Mouse (Mus musculus): Measurements from ENCODE around the gene Cgrrf1. TPM values are rescaled to one million over a fixed set of nuclear protein-coding genes. Genes with fewer than 3 reads are reported as not detected.

Cgrrf1 gene
- total RNA-seq, 1 experiment, result 6.6 TPM

GRCm38 (mm10) chr14:46839326-46839725 is 7.4 kb downstream of the Cgrrf1 start:
- no peak for DNase-seq (ENCODE audit: low read depth, low spot score)
- TF ChIP-seq MAFK (IDR thresholded peaks at IDR 0.05; ENCODE audit: insufficient read depth, low read depth, low read length) (no peak), HCFC1 (IDR thresholded peaks at IDR 0.05; ENCODE audit: borderline replicate concordance, insufficient read depth, low read length) (no peak), ZNF384 (IDR thresholded peaks at IDR 0.05; ENCODE audit: low read depth, low read length) (no peak), ZC3H11A (IDR thresholded peaks at IDR 0.05; ENCODE audit: borderline replicate concordance, low read depth, low read length) (no peak), CHD2 (IDR thresholded peaks at IDR 0.05; ENCODE audit: low read depth, low read length) (no peak)

GRCm38 (mm10) chr14:46845706-46846105 is 13.8 kb downstream of the Cgrrf1 start:
- in situ Hi-C loops (cut with MboI; ENCODE audit: low sequenced_read_pairs in 2 of 2, unreplicated experiment in 2 of 2), result no loop called here
- TF ChIP-seq MAFK (IDR thresholded peaks at IDR 0.05; ENCODE audit: insufficient read depth, low read depth, low read length), result no peak
- no peak for TF ChIP-seq HCFC1 (IDR thresholded peaks at IDR 0.05; ENCODE audit: borderline replicate concordance, insufficient read depth, low read length)
- no peak for TF ChIP-seq ZC3H11A (IDR thresholded peaks at IDR 0.05; ENCODE audit: borderline replicate concordance, low read depth, low read length)
- no peak for TF ChIP-seq CHD2 (IDR thresholded peaks at IDR 0.05; ENCODE audit: low read depth, low read length)
- TF ChIP-seq ZNF384 (IDR thresholded peaks at IDR 0.05; ENCODE audit: low read depth, low read length), result no peak
- no peak for DNase-seq (ENCODE audit: low read depth, low spot score)
- H3K9me3 ChIP-seq (ENCODE audit: control insufficient read depth, insufficient read depth, low read depth, low read length), result no peaks in the 10 kb centered on the region
- H3K36me3 ChIP-seq (ENCODE audit: control insufficient read depth, insufficient read depth, low read length, poor library complexity, severe bottlenecking), result peaks cover 2% of the 10 kb centered on the region; the same call in 1 of the 2 replicates
- no peaks in the 10 kb centered on the region for H3K4me1 ChIP-seq (ENCODE audit: control insufficient read depth in 2 of 2, insufficient read depth in 2 of 2, low read length in 2 of 2, poor library complexity in 1 of 2)
- no peak overlapping the region for H3K4me3 ChIP-seq (ENCODE audit: insufficient read depth in 1 of 2, low read depth in 1 of 2, low read length in 2 of 2, poor library complexity in 1 of 2, severe bottlenecking in 1 of 2)
- H3K9ac ChIP-seq (ENCODE audit: insufficient read depth, low read depth, low read length, poor library complexity, severe bottlenecking), result no peak overlapping the region
- no peak overlapping the region for H3K27ac ChIP-seq (ENCODE audit: insufficient read depth, low read depth, low read length, poor library complexity, severe bottlenecking)

More at GRCm38 (mm10) chr14:46839326-46839725, 7.4 kb downstream of the Cgrrf1 start:
- Histone ChIP-seq H3K4me1 (ENCODE audit: control insufficient read depth in 2 of 2, insufficient read depth in 2 of 2, low read length in 2 of 2, poor library complexity in 1 of 2) (no peaks in the 10 kb centered on the region), H3K4me3 (ENCODE audit: insufficient read depth in 1 of 2, low read depth in 1 of 2, low read length in 2 of 2, poor library complexity in 1 of 2, severe bottlenecking in 1 of 2) (no peak overlapping the region), H3K27ac (ENCODE audit: insufficient read depth, low read depth, low read length, poor library complexity, severe bottlenecking) (no peak overlapping the region), H3K9me3 (ENCODE audit: control insufficient read depth, insufficient read depth, low read depth, low read length) (no peaks in the 10 kb centered on the region), H3K9ac (ENCODE audit: insufficient read depth, low read depth, low read length, poor library complexity, severe bottlenecking) (no peak overlapping the region), H3K36me3 (ENCODE audit: control insufficient read depth, insufficient read depth, low read length, poor library complexity, severe bottlenecking) (peaks cover 2% of the 10 kb centered on the region; the same call in 1 of the 2 replicates)
- in situ Hi-C loops (cut with MboI; ENCODE audit: low sequenced_read_pairs in 2 of 2, unreplicated experiment in 2 of 2), result no loop called here

- Histone ChIP-seq H3K4me3 (ENCODE audit: insufficient read depth in 1 of 2, low read depth in 1 of 2, low read length in 2 of 2, poor library complexity in 1 of 2, severe bottlenecking in 1 of 2) (no peak overlapping the region), H3K9ac (ENCODE audit: insufficient read depth, low read depth, low read length, poor library complexity, severe bottlenecking) (no peak overlapping the region), H3K4me1 (ENCODE audit: control insufficient read depth in 2 of 2, insufficient read depth in 2 of 2, low read length in 2 of 2, poor library complexity in 1 of 2) (no peaks in the 10 kb centered on the region), H3K27ac (ENCODE audit: insufficient read depth, low read depth, low read length, poor library complexity, severe bottlenecking) (no peak overlapping the region), H3K9me3 (ENCODE audit: control insufficient read depth, insufficient read depth, low read depth, low read length) (no peaks in the 10 kb centered on the region), H3K36me3 (ENCODE audit: control insufficient read depth, insufficient read depth, low read length, poor library complexity, severe bottlenecking) (no peaks in the 10 kb centered on the region)
- no peak for DNase-seq (ENCODE audit: low read depth, low spot score)
- TF ChIP-seq CHD2 (IDR thresholded peaks at IDR 0.05; ENCODE audit: low read depth, low read length) (no peak), ZNF384 (IDR thresholded peaks at IDR 0.05; ENCODE audit: low read depth, low read length) (no peak), ZC3H11A (IDR thresholded peaks at IDR 0.05; ENCODE audit: borderline replicate concordance, low read depth, low read length) (no peak), HCFC1 (IDR thresholded peaks at IDR 0.05; ENCODE audit: borderline replicate concordance, insufficient read depth, low read length) (no peak), MAFK (IDR thresholded peaks at IDR 0.05; ENCODE audit: insufficient read depth, low read depth, low read length) (no peak)
- in situ Hi-C loops (cut with MboI; ENCODE audit: low sequenced_read_pairs in 2 of 2, unreplicated experiment in 2 of 2), result no loop called here
These were observed 16.2 kb downstream of the Cgrrf1 start for GRCm38 (mm10) chr14:46848063-46848590.

GRCm38 (mm10) chr14:46848736-46849135 is 16.8 kb downstream of the Cgrrf1 start:
- Histone ChIP-seq H3K36me3 (ENCODE audit: control insufficient read depth, insufficient read depth, low read length, poor library complexity, severe bottlenecking) (no peaks in the 10 kb centered on the region), H3K4me1 (ENCODE audit: control insufficient read depth in 2 of 2, insufficient read depth in 2 of 2, low read length in 2 of 2, poor library complexity in 1 of 2) (no peaks in the 10 kb centered on the region), H3K9me3 (ENCODE audit: control insufficient read depth, insufficient read depth, low read depth, low read length) (no peaks in the 10 kb centered on the region), H3K4me3 (ENCODE audit: insufficient read depth in 1 of 2, low read depth in 1 of 2, low read length in 2 of 2, poor library complexity in 1 of 2, severe bottlenecking in 1 of 2) (no peak overlapping the region), H3K27ac (ENCODE audit: insufficient read depth, low read depth, low read length, poor library complexity, severe bottlenecking) (no peak overlapping the region), H3K9ac (ENCODE audit: insufficient read depth, low read depth, low read length, poor library complexity, severe bottlenecking) (no peak overlapping the region)
- TF ChIP-seq MAFK (IDR thresholded peaks at IDR 0.05; ENCODE audit: insufficient read depth, low read depth, low read length) (peak; percentile 93), ZC3H11A (IDR thresholded peaks at IDR 0.05; ENCODE audit: borderline replicate concordance, low read depth, low read length) (no peak)
- DNase-seq (ENCODE audit: low read depth, low spot score), result no peak
- in situ Hi-C loops (cut with MboI; ENCODE audit: low sequenced_read_pairs in 2 of 2, unreplicated experiment in 2 of 2), result no loop called here

GRCm38 (mm10) chr14:46849769-46850168 is 17.8 kb downstream of the Cgrrf1 start:
- no peak overlapping the region for H3K27ac ChIP-seq (ENCODE audit: insufficient read depth, low read depth, low read length, poor library complexity, severe bottlenecking)
- no peak for TF ChIP-seq HCFC1 (IDR thresholded peaks at IDR 0.05; ENCODE audit: borderline replicate concordance, insufficient read depth, low read length)
- TF ChIP-seq MAFK (IDR thresholded peaks at IDR 0.05; ENCODE audit: insufficient read depth, low read depth, low read length), result no peak
- no peak for TF ChIP-seq ZNF384 (IDR thresholded peaks at IDR 0.05; ENCODE audit: low read depth, low read length)
- no peak for TF ChIP-seq CHD2 (IDR thresholded peaks at IDR 0.05; ENCODE audit: low read depth, low read length)
- no peak for TF ChIP-seq ZC3H11A (IDR thresholded peaks at IDR 0.05; ENCODE audit: borderline replicate concordance, low read depth, low read length)
- H3K4me1 ChIP-seq (ENCODE audit: control insufficient read depth in 2 of 2, insufficient read depth in 2 of 2, low read length in 2 of 2, poor library complexity in 1 of 2), result no peaks in the 10 kb centered on the region
- H3K36me3 ChIP-seq (ENCODE audit: control insufficient read depth, insufficient read depth, low read length, poor library complexity, severe bottlenecking), result no peaks in the 10 kb centered on the region
- in situ Hi-C loops (cut with MboI; ENCODE audit: low sequenced_read_pairs in 2 of 2, unreplicated experiment in 2 of 2), result no loop called here
- H3K9me3 ChIP-seq (ENCODE audit: control insufficient read depth, insufficient read depth, low read depth, low read length), result no peaks in the 10 kb centered on the region
- DNase-seq (ENCODE audit: low read depth, low spot score), result no peak
- no peak overlapping the region for H3K9ac ChIP-seq (ENCODE audit: insufficient read depth, low read depth, low read length, poor library complexity, severe bottlenecking)
- no peak overlapping the region for H3K4me3 ChIP-seq (ENCODE audit: insufficient read depth in 1 of 2, low read depth in 1 of 2, low read length in 2 of 2, poor library complexity in 1 of 2, severe bottlenecking in 1 of 2)
